In genomic region chr5:102014235-102014634, GRCm38 (mm10) we compare ENCODE assay signal across 12 mouse cellular contexts. TPM values are rescaled to one million over a fixed set of nuclear protein-coding genes. Genes with fewer than 3 reads are reported as not detected.
DNase-seq lines count a peak whose midpoint lies in the region; ATAC-seq and TF ChIP-seq lines count a peak whose summit lies in the region.
"Had no signal": no experiment of that assay in that cellular context is flagged by ENCODE, and none has a peak within 500 bp of the region (broad histone marks: within the 10 kb centered on the region; RNA-seq: fewer than 3 reads in every experiment).

No protein-coding gene starts in this region.

- H3K27ac ChIP-seq in lung, embryonic 14.5 days (ENCODE audit: low read depth): no peak overlapping the region
- no peak overlapping the region for H3K27ac ChIP-seq in hindbrain, postnatal 0 days
- no peak overlapping the region for H3K27ac ChIP-seq in thymus, adult 2 months (ENCODE audit: control insufficient read depth, insufficient read depth, low read length)
- H3K27ac ChIP-seq: heart, embryonic 15.5 days; stomach, embryonic 15.5 days had no signal

- 83% methylated on average over 8 of the region's 8 CpGs for WGBS in lung, embryonic 14.5 days
- 51% methylated on average over 8 of the region's 8 CpGs for WGBS in hindbrain, postnatal 0 days
- 93% methylated on average over 8 of the region's 8 CpGs for WGBS in thymus, adult 2 months

- peaks cover 13% of the 10 kb centered on the region for H3K36me3 ChIP-seq in lung, embryonic 14.5 days (ENCODE audit: insufficient read depth)
- H3K36me3 ChIP-seq in hindbrain, postnatal 0 days (ENCODE audit: insufficient read depth, low read length): no peaks in the 10 kb centered on the region
- H3K36me3 ChIP-seq in thymus, adult 2 months (ENCODE audit: control insufficient read depth, insufficient read depth, low read length): no peaks in the 10 kb centered on the region

- no peak overlapping the region for H3K9ac ChIP-seq in lung, embryonic 14.5 days
- no peak overlapping the region for H3K9ac ChIP-seq in hindbrain, postnatal 0 days (replicated peaks; ENCODE audit: low read length)
- H3K9ac ChIP-seq: heart, embryonic 15.5 days; stomach, embryonic 15.5 days had no signal

- peak; percentile 21 for DNase-seq in cerebellum, adult 11 months
- no peak for DNase-seq in cerebellum, postnatal 14 days
- DNase-seq in lung, embryonic 14.5 days: peak; percentile 19
- no peak for DNase-seq in lung, adult 18-20 months
- peak; percentile 64 for DNase-seq in brain, adult 2 months (ENCODE audit: low read depth, low spot score)
- DNase-seq in hindbrain, postnatal 0 days (ENCODE audit: low spot score): peak; percentile 63
- DNase-seq in thymus, adult 2 months: no peak
- no peak for DNase-seq in spleen, postnatal 4 days (ENCODE audit: low spot score in 2 of 2)
- DNase-seq: adrenal gland, postnatal 36 days; gastrocnemius, postnatal 10 days had no signal

- no peak overlapping the region for H3K4me3 ChIP-seq in lung, embryonic 14.5 days (ENCODE audit: low read depth, low read length)
- no peak overlapping the region for H3K4me3 ChIP-seq in hindbrain, postnatal 0 days (ENCODE audit: low read length)
- no peak overlapping the region for H3K4me3 ChIP-seq in thymus, adult 2 months (ENCODE audit: control insufficient read depth, insufficient read depth, low read length)
- H3K4me3 ChIP-seq: heart, embryonic 15.5 days; stomach, embryonic 15.5 days had no signal

- H3K4me2 ChIP-seq in lung, embryonic 14.5 days: no peak overlapping the region
- H3K4me2 ChIP-seq in hindbrain, postnatal 0 days (ENCODE audit: low read depth, low read length): no peak overlapping the region
- H3K4me2 ChIP-seq: heart, embryonic 15.5 days; stomach, embryonic 15.5 days had no signal

- no peaks in the 10 kb centered on the region for H3K4me1 ChIP-seq in lung, embryonic 14.5 days (ENCODE audit: insufficient read depth)
- H3K4me1 ChIP-seq in hindbrain, postnatal 0 days (ENCODE audit: insufficient read depth, low read length): no peaks in the 10 kb centered on the region
- no peaks in the 10 kb centered on the region for H3K4me1 ChIP-seq in thymus, adult 2 months (replicated peaks; ENCODE audit: control insufficient read depth, insufficient read depth, low read length)
- H3K4me1 ChIP-seq: stomach, embryonic 15.5 days had no signal

- no peak for TF ChIP-seq POLR2A in thymus, adult 2 months (IDR thresholded peaks at IDR 0.05; ENCODE audit: control insufficient read depth, extremely low read depth, insufficient read depth, low read length, poor library complexity)

- H3K27me3 ChIP-seq in lung, embryonic 14.5 days (ENCODE audit: insufficient read depth, low read length): no peaks in the 10 kb centered on the region
- H3K27me3 ChIP-seq in hindbrain, postnatal 0 days (ENCODE audit: insufficient read depth, low read length): no peaks in the 10 kb centered on the region
- H3K27me3 ChIP-seq in thymus, adult 2 months (ENCODE audit: control insufficient read depth, insufficient read depth, low read length): no peaks in the 10 kb centered on the region
- H3K27me3 ChIP-seq: heart, embryonic 15.5 days; stomach, embryonic 15.5 days had no signal

- no peak for TF ChIP-seq CTCF in lung, embryonic 14.5 days (IDR thresholded peaks at IDR 0.05; ENCODE audit: low read depth)
- TF ChIP-seq CTCF in hindbrain, postnatal 0 days (IDR thresholded peaks at IDR 0.05; ENCODE audit: low read depth): no peak
- TF ChIP-seq CTCF in thymus, adult 2 months (IDR thresholded peaks at IDR 0.05; ENCODE audit: borderline replicate concordance, control insufficient read depth, extremely low read depth, insufficient read depth, low read length, poor library complexity): no peak

- no peaks in the 10 kb centered on the region for H3K9me3 ChIP-seq in lung, embryonic 14.5 days (ENCODE audit: low read depth, low read length)
- no peaks in the 10 kb centered on the region for H3K9me3 ChIP-seq in hindbrain, postnatal 0 days (ENCODE audit: low read length)
- H3K9me3 ChIP-seq: heart, embryonic 15.5 days; stomach, embryonic 15.5 days had no signal

- no peak for ATAC-seq in lung, embryonic 14.5 days (ENCODE audit: insufficient read depth)
- peak; percentile 76; the same call in 1 of the 2 replicates for ATAC-seq in hindbrain, postnatal 0 days

RNA-seq across cellular contexts. Expression of gene Wdfy3, which starts 55.5 kb away (rescaled TPM):
- 20.4 and 21.7 TPM in 2 replicates for polyA plus RNA-seq in lung, embryonic 14.5 days (2014; fragmentation: Nextera tagmentation; extraction: Ambion mirVana)
- 83.5 and 88.4 TPM in 2 replicates for total RNA-seq in hindbrain, postnatal 0 days (2014; rRNA removed)
- 15.8 and 16.0 TPM in 2 replicates for polyA plus RNA-seq in hindbrain, postnatal 0 days (2015; fragmentation: Nextera tagmentation; extraction: Ambion mirVana)
- polyA plus RNA-seq in thymus, adult 2 months (2012; rRNA removed): 6.2 and 6.8 TPM in 2 replicates

Comparison
In these comparisons a context has a peak if more than half of its experiments do, and no peak if none do; other contexts are left out.
1. DNase-seq: peak in cerebellum, adult 11 months (single experiment), lung, embryonic 14.5 days (single experiment), brain, adult 2 months (single experiment) and hindbrain, postnatal 0 days (single experiment); none in cerebellum, postnatal 14 days (0 of 2), lung, adult 18-20 months (0 of 2), thymus, adult 2 months (single experiment) and spleen, postnatal 4 days (0 of 2).